Comparison of ENCODE assay signal across 10 mouse cellular contexts in genomic region chr2:14341652-14342308, GRCm38 (mm10). TPM values are rescaled to one million over a fixed set of nuclear protein-coding genes. Genes with fewer than 3 reads are reported as not detected.
DNase-seq lines count a peak whose midpoint lies in the region; ATAC-seq and TF ChIP-seq lines count a peak whose summit lies in the region.
"Had no signal": no experiment of that assay in that cellular context is flagged by ENCODE, and none has a peak within 500 bp of the region (broad histone marks: within the 10 kb centered on the region; RNA-seq: fewer than 3 reads in every experiment).

No protein-coding gene starts in this region.

- no peaks in the 10 kb centered on the region for H3K36me3 ChIP-seq in heart, embryonic 11.5 days (ENCODE audit: control insufficient read depth, insufficient read depth, low read length)
- H3K36me3 ChIP-seq in heart, embryonic 14.5 days (ENCODE audit: control insufficient read depth, insufficient read depth, low read length): no peaks in the 10 kb centered on the region
- H3K36me3 ChIP-seq in lung, embryonic 16.5 days (ENCODE audit: control insufficient read depth, insufficient read depth, low read length): no peaks in the 10 kb centered on the region
- H3K36me3 ChIP-seq in stomach, postnatal 0 days (ENCODE audit: control insufficient read depth, insufficient read depth, low read length): no peaks in the 10 kb centered on the region

- H3K27me3 ChIP-seq in heart, embryonic 11.5 days (ENCODE audit: control insufficient read depth, insufficient read depth, low read length): no peaks in the 10 kb centered on the region
- H3K27me3 ChIP-seq in heart, embryonic 14.5 days (ENCODE audit: control insufficient read depth, insufficient read depth, low read length): no peaks in the 10 kb centered on the region
- H3K27me3 ChIP-seq in lung, embryonic 16.5 days (ENCODE audit: control insufficient read depth, insufficient read depth, low read depth, low read length): no peaks in the 10 kb centered on the region
- no peaks in the 10 kb centered on the region for H3K27me3 ChIP-seq in stomach, postnatal 0 days (ENCODE audit: control insufficient read depth, insufficient read depth, low read length)

- no peak for TF ChIP-seq CTCF in stomach, postnatal 0 days (IDR thresholded peaks at IDR 0.05; ENCODE audit: low read depth)

- no peak for ATAC-seq in heart, embryonic 11.5 days (replicated peaks; ENCODE audit: insufficient number of reproducible peaks, low FRiP score, low TSS enrichment)
- ATAC-seq in heart, embryonic 14.5 days (ENCODE audit: insufficient number of reproducible peaks, insufficient read depth, low FRiP score, low read depth): peak; percentile 61; the same call in 1 of the 2 replicates
- peak; percentile 95 for ATAC-seq in lung, embryonic 16.5 days (ENCODE audit: low read depth)
- peak; percentile 77; the same call in 1 of the 2 replicates for ATAC-seq in stomach, postnatal 0 days (ENCODE audit: low FRiP score, low TSS enrichment)

- 65% methylated on average over 14 of the region's 14 CpGs for WGBS in heart, embryonic 11.5 days (ENCODE audit: insufficient replicate concordance)
- WGBS in heart, embryonic 14.5 days: 48% methylated on average over 14 of the region's 14 CpGs
- WGBS in lung, embryonic 16.5 days: 39% methylated on average over 14 of the region's 14 CpGs
- 34% methylated on average over 14 of the region's 14 CpGs for WGBS in stomach, postnatal 0 days

- no peak overlapping the region; the same call in 1 of the 2 replicates for H3K4me2 ChIP-seq in heart, embryonic 11.5 days
- peak overlapping the region; percentile 2; the same call in 1 of the 2 replicates for H3K4me2 ChIP-seq in heart, embryonic 14.5 days (ENCODE audit: low read length)
- H3K4me2 ChIP-seq in lung, embryonic 16.5 days (ENCODE audit: low read depth, low read length): peak overlapping the region; percentile 3; the same call in 1 of the 2 replicates
- H3K4me2 ChIP-seq in stomach, postnatal 0 days (replicated peaks; ENCODE audit: low read depth): peak overlapping the region; percentile 34; the same call in 1 of the 2 replicates

- no peak overlapping the region for H3K27ac ChIP-seq in heart, embryonic 11.5 days (ENCODE audit: low read depth, low read length)
- peak overlapping the region in 1 of 2 experiments; percentile 44; a peak in 1 of 4 replicates for H3K27ac ChIP-seq in heart, embryonic 14.5 days (replicated peaks in 1 of 2; ENCODE audit: control insufficient read depth in 1 of 2, insufficient read depth in 1 of 2, low read depth in 2 of 2, low read length in 2 of 2)
- H3K27ac ChIP-seq in lung, embryonic 16.5 days (ENCODE audit: low read length): peak overlapping the region; percentile 89
- H3K27ac ChIP-seq in stomach, postnatal 0 days (replicated peaks): peak overlapping the region; percentile 53

- peak; percentile 97 for DNase-seq in heart, adult 11 months
- DNase-seq in cerebellum, postnatal 14 days: peak; percentile 89 to 91
- peak; percentile 81 to 83 for DNase-seq in kidney, postnatal 4 days
- peak; percentile 52 for DNase-seq in stomach, postnatal 0 days (ENCODE audit: low spot score)
- DNase-seq in thymus, postnatal 4 days: no peak

- H3K4me1 ChIP-seq in heart, embryonic 11.5 days (ENCODE audit: control insufficient read depth, insufficient read depth, low read length): no peaks in the 10 kb centered on the region
- H3K4me1 ChIP-seq in heart, embryonic 14.5 days (ENCODE audit: control insufficient read depth in 2 of 2, insufficient read depth in 2 of 2, low read length in 2 of 2): peaks cover 3 to 6% of the 10 kb centered on the region in 2 experiments; a peak in 2 of 4 replicates
- H3K4me1 ChIP-seq in lung, embryonic 16.5 days (replicated peaks; ENCODE audit: control insufficient read depth, insufficient read depth, low read length): 0 out of 2 replicates have a peak, but pooled peaks cover 2% of the 10 kb centered on the region
- H3K4me1 ChIP-seq in stomach, postnatal 0 days (replicated peaks; ENCODE audit: control insufficient read depth, insufficient read depth): no peaks in the 10 kb centered on the region

- H3K9ac ChIP-seq in heart, embryonic 11.5 days (ENCODE audit: low read depth, low read length): no peak overlapping the region
- H3K9ac ChIP-seq in heart, embryonic 14.5 days (ENCODE audit: low read length): no peak overlapping the region
- H3K9ac ChIP-seq in lung, embryonic 16.5 days (ENCODE audit: low read length): no peak overlapping the region
- H3K9ac ChIP-seq in stomach, postnatal 0 days (ENCODE audit: low read length): no peak overlapping the region

- no peak for TF ChIP-seq EP300 in stomach, postnatal 0 days (optimal IDR thresholded peaks at IDR 0.05)

- no peaks in the 10 kb centered on the region for H3K9me3 ChIP-seq in heart, embryonic 11.5 days (replicated peaks; ENCODE audit: control insufficient read depth, low read length)
- H3K9me3 ChIP-seq in heart, embryonic 14.5 days (ENCODE audit: control insufficient read depth, low read length): no peaks in the 10 kb centered on the region; the same call in 1 of the 2 replicates
- H3K9me3 ChIP-seq in lung, embryonic 16.5 days (ENCODE audit: control insufficient read depth, low read length): no peaks in the 10 kb centered on the region
- no peaks in the 10 kb centered on the region for H3K9me3 ChIP-seq in stomach, postnatal 0 days (ENCODE audit: control insufficient read depth, low read length)

- no peak overlapping the region for H3K4me3 ChIP-seq in heart, embryonic 11.5 days (ENCODE audit: low read depth, low read length)
- H3K4me3 ChIP-seq in heart, embryonic 14.5 days (ENCODE audit: control insufficient read depth in 1 of 2, insufficient read depth in 1 of 2, low read depth in 1 of 2, low read length in 2 of 2): no peak overlapping the region
- H3K4me3 ChIP-seq in lung, embryonic 16.5 days (ENCODE audit: low read length): no peak overlapping the region
- H3K4me3 ChIP-seq in stomach, postnatal 0 days (ENCODE audit: low read depth, low read length): no peak overlapping the region
- H3K4me3 ChIP-seq: erythroblast, embryonic 14.5 days had no signal

RNA-seq across cellular contexts. Expression of gene Slc39a12, which starts 46.3 kb away (rescaled TPM):
- polyA plus RNA-seq in heart, embryonic 11.5 days (2014; fragmentation: Nextera tagmentation; extraction: Ambion mirVana): not detected in 2 replicates
- polyA plus RNA-seq in heart, embryonic 14.5 days (2014; fragmentation: Nextera tagmentation; extraction: Ambion mirVana): not detected in 2 replicates
- polyA plus RNA-seq in lung, embryonic 16.5 days (2015; fragmentation: Nextera tagmentation; extraction: Ambion mirVana): not detected in 2 replicates
- 0.06 and 0.10 TPM in 2 replicates for polyA plus RNA-seq in stomach, postnatal 0 days (2015; fragmentation: Nextera tagmentation; extraction: Ambion mirVana)
- polyA plus RNA-seq: erythroblast, embryonic 14.5 days; small intestine, adult 2 months had no signal
